Mouse (Mus musculus) urinary bladder, postnatal 4 days (tissue): ENCODE measurements around the gene Nfatc4.

Source experiments
- DNase-seq, 2 experiments: peaks; one replicate each; pipeline ENCODE4 v3.0.0; 2021 to 2022; ENCODE audit warnings: low spot score in 2 of 2

Gene Nfatc4

GRCm38 (mm10) chr14:55853621-55854285 lies 30.8 kb downstream of the Nfatc4 start, which contains the start of gene Nynrin:
Gene Nynrin (plus strand): TSS chr14:55854010.
- DNase-seq: peak; percentile 84

GRCm38 (mm10) chr14:55854406-55855100 lies 31.6 kb downstream of the Nfatc4 start:
- no peak for DNase-seq

DNA sequence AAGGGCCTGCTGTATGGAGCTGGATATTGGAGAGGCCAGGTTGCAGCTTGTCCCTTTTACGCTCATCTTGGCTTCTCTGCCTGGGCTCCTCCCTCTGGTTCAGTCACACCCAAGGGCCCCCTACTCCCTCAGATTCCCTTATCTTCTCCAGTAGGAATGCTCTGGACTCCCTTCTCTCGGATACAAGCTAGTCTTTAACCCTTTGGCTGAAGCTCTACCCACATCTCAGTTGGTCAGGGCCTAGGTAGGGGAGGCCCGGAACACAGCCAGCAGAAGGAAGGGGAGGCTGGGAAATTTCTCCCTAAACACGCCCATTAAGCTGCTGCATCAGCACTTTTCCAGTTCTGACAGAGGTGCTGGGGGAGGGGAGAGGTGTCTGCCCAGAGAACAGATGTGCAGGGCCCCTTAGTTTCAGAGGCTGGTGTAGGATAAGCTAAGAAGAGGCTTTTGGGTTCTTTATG lies 32.2 kb downstream of the Nfatc4 start:
- DNase-seq: peak; percentile 53 to 59

GRCm38 (mm10) chr14:55857588-55857987 lies 34.6 kb downstream of the Nfatc4 start:
- DNase-seq: no peak

GRCm38 (mm10) chr14:55862186-55862585 lies 39.2 kb downstream of the Nfatc4 start:
- DNase-seq: no peak

DNA sequence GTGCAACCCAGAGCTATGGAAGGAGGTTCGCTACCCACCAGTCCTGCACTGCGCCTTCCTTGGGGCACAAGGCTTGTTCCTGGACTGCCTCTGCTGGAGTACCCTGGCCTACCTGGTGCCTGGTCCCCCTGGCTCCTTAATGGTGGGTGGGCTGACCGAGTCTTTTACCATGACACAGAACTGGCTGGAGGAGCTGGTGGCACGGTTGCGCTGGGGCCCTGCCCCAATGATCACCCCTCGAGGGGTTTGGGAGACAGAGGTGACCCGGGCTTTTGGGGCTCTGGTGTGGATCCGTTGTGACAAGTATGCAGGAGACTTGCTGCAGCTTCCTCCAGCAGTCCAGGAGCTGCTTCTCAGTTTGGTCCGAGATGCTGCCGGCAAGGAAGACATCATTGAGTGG lies 40.0 kb downstream of the Nfatc4 start:
- DNase-seq: no peak

DNA sequence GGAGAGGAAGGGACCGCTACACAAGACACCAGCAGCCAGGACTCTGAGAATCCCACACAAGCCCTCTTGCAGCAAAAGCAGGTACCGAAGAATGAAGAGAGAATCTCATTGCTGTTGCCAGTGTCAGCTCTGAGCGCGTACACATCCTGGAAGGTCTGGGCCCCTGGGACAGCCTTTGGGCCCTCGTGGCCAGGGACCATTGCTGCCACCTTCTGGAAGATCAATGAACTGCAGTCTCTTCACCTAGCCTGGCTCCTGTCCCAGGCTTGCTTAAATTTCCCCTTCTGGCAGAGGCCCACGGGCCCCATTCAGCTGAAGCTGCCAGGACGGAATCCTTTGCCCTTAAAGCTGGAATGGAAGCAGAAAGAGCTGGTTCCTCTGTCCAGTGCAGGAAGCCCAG lies 40.8 kb downstream of the Nfatc4 start:
- DNase-seq: peak; percentile 65 to 83

DNA sequence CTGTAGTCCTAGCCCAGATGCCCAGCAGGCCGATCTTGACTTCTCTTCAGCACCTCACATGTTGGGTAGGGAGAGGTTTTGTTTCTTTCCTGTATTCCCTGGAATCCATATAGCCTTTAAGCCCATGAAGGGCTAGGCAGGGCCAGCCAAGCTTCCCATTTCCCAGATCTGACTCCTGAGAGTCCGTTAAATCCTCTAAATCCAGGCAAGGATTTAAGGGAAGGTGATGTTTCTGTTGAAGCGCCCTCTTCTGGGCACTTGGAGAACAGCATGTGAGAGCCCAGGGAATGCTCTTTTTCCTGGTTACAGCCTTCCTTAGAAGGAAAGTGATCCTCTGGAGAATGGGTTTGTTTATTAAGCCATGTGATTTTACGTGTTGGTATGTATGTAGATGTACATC lies 44.0 kb downstream of the Nfatc4 start:
- no peak for DNase-seq

- DNase-seq: no peak
Observed at GRCm38 (mm10) chr14:55868230-55869026, 45.5 kb downstream of the Nfatc4 start.

GRCm38 (mm10) chr14:55869538-55869937 lies 46.6 kb downstream of the Nfatc4 start:
- DNase-seq: no peak

DNA sequence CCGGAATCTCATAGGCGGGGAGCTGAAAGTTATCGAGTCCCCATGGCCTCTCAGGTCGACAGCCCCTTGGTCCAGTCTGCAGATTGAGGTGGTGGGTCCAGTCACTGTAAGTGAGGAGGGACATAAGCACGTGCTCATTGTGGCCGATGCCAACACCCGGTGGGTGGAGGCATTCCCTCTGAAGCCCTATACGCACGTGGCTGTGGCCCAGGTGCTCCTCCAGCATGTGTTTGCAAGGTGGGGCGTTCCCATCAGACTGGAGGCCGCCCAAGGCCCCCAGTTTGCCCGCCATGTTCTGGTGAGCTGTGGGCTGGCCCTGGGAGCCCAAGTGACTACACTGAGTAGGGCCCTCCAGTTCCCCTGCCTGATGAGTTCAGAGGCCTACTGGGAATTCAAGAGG lies 49.1 kb downstream of the Nfatc4 start:
- no peak for DNase-seq

- DNase-seq: no peak
Observed at GRCm38 (mm10) chr14:55872551-55872950, 49.6 kb downstream of the Nfatc4 start.

- no peak for DNase-seq
Observed at GRCm38 (mm10) chr14:55873242-55873713, 50.3 kb downstream of the Nfatc4 start.

- peak; percentile 70 to 84 for DNase-seq
Observed at GRCm38 (mm10) chr14:55873714-55874683, 51.1 kb downstream of the Nfatc4 start.

DNA sequence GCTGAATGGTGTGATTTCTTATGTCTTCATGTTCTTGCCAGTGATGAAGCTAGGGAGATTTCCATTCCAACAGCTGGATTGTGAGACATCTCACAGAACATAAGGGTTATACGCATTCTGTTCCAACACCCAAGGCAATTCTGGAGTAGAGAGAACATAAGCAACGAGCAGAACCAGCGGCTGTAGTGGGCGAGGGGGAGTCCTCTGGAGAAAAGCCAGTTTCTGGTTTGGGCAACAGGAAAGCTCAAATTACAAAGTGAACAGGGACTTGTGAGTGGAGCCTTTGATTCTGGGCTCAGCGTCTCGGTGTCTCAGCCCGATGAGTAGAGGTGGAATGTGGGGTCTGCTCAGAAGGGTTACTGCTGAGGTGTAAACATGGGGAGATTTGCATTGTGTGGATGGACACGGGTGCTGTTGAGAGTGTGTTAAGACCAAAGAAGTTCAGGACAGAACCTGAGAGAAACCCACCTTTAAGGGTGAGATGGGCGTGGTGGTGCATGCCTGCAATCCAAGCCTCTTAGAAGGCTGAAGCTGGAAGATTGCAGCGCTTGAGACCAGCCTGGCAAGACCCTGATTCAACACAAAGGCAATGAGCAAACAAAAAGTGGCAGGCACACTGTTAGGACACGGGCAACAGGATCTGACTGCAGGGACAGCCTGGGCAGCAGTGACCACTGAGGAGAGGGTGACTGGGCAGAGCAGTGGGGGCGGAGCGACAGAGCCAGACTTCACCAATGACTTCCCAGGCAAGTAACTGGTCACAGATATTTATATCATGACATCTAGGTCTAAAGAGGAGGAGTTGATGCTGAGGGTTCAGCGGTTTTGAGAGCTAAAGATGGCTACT lies 54.7 kb downstream of the Nfatc4 start:
- no peak for DNase-seq

GRCm38 (mm10) chr14:55878316-55878940 lies 55.5 kb downstream of the Nfatc4 start:
- no peak for DNase-seq

- DNase-seq: peak; percentile 69 to 82
Observed at GRCm38 (mm10) chr14:55879623-55880022, 56.7 kb downstream of the Nfatc4 start.

GRCm38 (mm10) chr14:55880982-55881381 lies 58.0 kb downstream of the Nfatc4 start:
- DNase-seq: no peak

DNA sequence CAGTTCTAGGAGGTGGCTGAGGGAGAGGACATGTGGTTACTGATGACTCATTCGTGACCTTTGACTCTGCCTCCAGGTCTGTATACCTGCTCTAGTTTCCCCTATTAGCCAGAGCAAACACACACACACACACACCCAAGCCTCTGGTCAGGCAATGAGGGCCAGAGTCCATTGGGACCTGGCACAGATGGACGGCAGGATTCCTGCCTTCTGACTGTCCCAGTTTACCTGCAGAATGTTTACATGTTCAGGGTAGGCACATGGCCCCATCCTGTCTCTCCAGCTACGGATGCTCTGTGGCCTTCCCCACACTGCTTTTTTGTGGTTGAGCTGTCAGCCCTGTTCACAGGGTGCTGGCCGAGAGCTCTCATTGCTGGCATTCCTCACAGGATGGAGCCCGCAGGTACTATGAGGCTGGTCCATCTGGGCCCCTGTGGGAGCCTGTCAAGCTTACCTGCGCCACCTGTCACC lies 59.3 kb downstream of the Nfatc4 start:
- no peak for DNase-seq
